Comparison of ENCODE assay signal across 19 mouse cellular contexts in genomic region chr1:179434443-179435260, GRCm38 (mm10).
DNase-seq lines count a peak whose midpoint lies in the region; ATAC-seq and TF ChIP-seq lines count a peak whose summit lies in the region.
"Had no signal": no experiment of that assay in that cellular context is flagged by ENCODE, and none has a peak within 500 bp of the region (broad histone marks: within the 10 kb centered on the region; RNA-seq: fewer than 3 reads in every experiment).

No protein-coding gene starts in this region.

- no peaks in the 10 kb centered on the region for H3K9me3 ChIP-seq in heart, embryonic 13.5 days
- no peaks in the 10 kb centered on the region for H3K9me3 ChIP-seq in MEL (replicated peaks; ENCODE audit: insufficient read depth, low read length)
- H3K9me3 ChIP-seq: embryonic facial prominence, embryonic 10.5 days; neural tube, embryonic 13.5 days had no signal

- 0 out of 2 replicates have a peak overlapping the region, but pooled peaks have one; percentile 10 for H3K27ac ChIP-seq in heart, embryonic 13.5 days (replicated peaks)
- no peak overlapping the region for H3K27ac ChIP-seq in MEL (ENCODE audit: control insufficient read depth, low read depth, low read length)
- H3K27ac ChIP-seq: embryonic facial prominence, embryonic 10.5 days; hindbrain, embryonic 14.5 days; liver, embryonic 14.5 days; neural tube, embryonic 13.5 days had no signal

- no peak; the same call in 1 of the 2 replicates for ATAC-seq in heart, embryonic 13.5 days (ENCODE audit: extremely low read depth, insufficient number of reproducible peaks, low FRiP score, low TSS enrichment)
- ATAC-seq in hematopoietic stem cell, adult 5-6 weeks (replicated peaks in 1 of 2; ENCODE audit: insufficient read depth in 1 of 2, low FRiP score in 2 of 2, low TSS enrichment in 1 of 2, low read depth in 1 of 2, poor library complexity in 2 of 2, severe bottlenecking in 2 of 2), result peak; percentile 2 to 72; a peak in 2 of 4 replicates
- ATAC-seq: CD4-positive, CD25-positive, alpha-beta regulatory T cell, adult 4 months had no signal

- intact Hi-C loops in heart, postnatal 36 days (cut with DNase I), result no loop called here

- peaks cover 29% of the 10 kb centered on the region for H3K27me3 ChIP-seq in heart, embryonic 13.5 days (replicated peaks)
- no peaks in the 10 kb centered on the region for H3K27me3 ChIP-seq in MEL (ENCODE audit: control insufficient read depth in 1 of 2, insufficient read depth in 2 of 2, low read length in 2 of 2)
- H3K27me3 ChIP-seq: neural tube, embryonic 13.5 days had no signal

- H3K79me2 ChIP-seq in MEL (ENCODE audit: control insufficient read depth, insufficient read depth, low read length, poor library complexity), result no peaks in the 10 kb centered on the region

- H3K4me2 ChIP-seq in heart, embryonic 13.5 days, result no peak overlapping the region
- H3K4me2 ChIP-seq: hindbrain, embryonic 14.5 days; neural tube, embryonic 13.5 days had no signal

- no peak overlapping the region for H3K4me3 ChIP-seq in heart, embryonic 13.5 days
- no peak overlapping the region for H3K4me3 ChIP-seq in MEL (ENCODE audit: control insufficient read depth in 1 of 2, insufficient read depth in 1 of 2, low read depth in 2 of 2, low read length in 2 of 2)
- H3K4me3 ChIP-seq: embryonic facial prominence, embryonic 10.5 days; neural tube, embryonic 13.5 days had no signal

- no peak overlapping the region for H3K9ac ChIP-seq in heart, embryonic 13.5 days
- no peak overlapping the region for H3K9ac ChIP-seq in MEL (ENCODE audit: control insufficient read depth, low read depth, low read length, poor library complexity, severe bottlenecking)
- H3K9ac ChIP-seq: hindbrain, embryonic 14.5 days; liver, embryonic 14.5 days; neural tube, embryonic 13.5 days had no signal

- TF ChIP-seq EP300 in MEL (IDR thresholded peaks at IDR 0.05; ENCODE audit: low read depth in 1 of 2, low read length in 2 of 2), result peak in 1 of 2 experiments; percentile 70; a peak in 1 of 4 replicates

- no peak for DNase-seq in heart, postnatal 36 days
- peak; percentile 45 for DNase-seq in 416B (ENCODE audit: low read depth)
- peak; percentile 64 for DNase-seq in MEL (ENCODE audit: low read depth, low spot score)
- DNase-seq in urinary bladder, adult 2 months (ENCODE audit: low spot score), result no peak
- DNase-seq in right cerebral cortex, adult 18-20 months, result no peak
- DNase-seq in right cerebral cortex, postnatal 4 days, result no peak
- DNase-seq: adrenal gland, postnatal 14 days; cerebellum, adult 9-11 months; gastrocnemius, postnatal 25 days; kidney, adult 11 months; kidney, postnatal 36 days; thymus, adult 2 months had no signal

- TF ChIP-seq POLR2A in MEL (IDR thresholded peaks at IDR 0.05; ENCODE audit: control insufficient read depth in 1 of 2, insufficient read depth in 1 of 2, low read depth in 1 of 2, low read length in 2 of 2, poor library complexity in 1 of 2), result no peak

- TF ChIP-seq RAD21 in MEL (IDR thresholded peaks at IDR 0.05; ENCODE audit: low read depth, low read length), result no peak

- peaks cover 23% of the 10 kb centered on the region for H3K4me1 ChIP-seq in heart, embryonic 13.5 days
- peaks cover 0 to 3% of the 10 kb centered on the region in 2 experiments; a peak in 1 of 4 replicates for H3K4me1 ChIP-seq in MEL (ENCODE audit: control insufficient read depth in 1 of 2, insufficient read depth in 2 of 2, low read length in 2 of 2)
- H3K4me1 ChIP-seq: neural tube, embryonic 13.5 days had no signal

- H3K36me3 ChIP-seq in heart, embryonic 13.5 days, result no peaks in the 10 kb centered on the region
- peaks cover 0 to 5% of the 10 kb centered on the region in 2 experiments; a peak in 1 of 4 replicates for H3K36me3 ChIP-seq in MEL (ENCODE audit: control insufficient read depth in 1 of 2, insufficient read depth in 2 of 2, low read length in 2 of 2)
- H3K36me3 ChIP-seq: embryonic facial prominence, embryonic 10.5 days; neural tube, embryonic 13.5 days had no signal

- no peak for TF ChIP-seq CTCF in MEL (IDR thresholded peaks at IDR 0.05 in 2 of 3, conservative IDR thresholded peaks at IDR 0.05 in 1 of 3; ENCODE audit: control insufficient read depth in 1 of 3, insufficient read depth in 1 of 3, low read depth in 2 of 3, low read length in 3 of 3, poor library complexity in 1 of 3, severe bottlenecking in 1 of 3)

- 56% methylated on average over 11 of the region's 11 CpGs for WGBS in heart, embryonic 13.5 days

TF ChIP-seq in MEL, 35 proteins besides CTCF, POLR2A, EP300 and RAD21:
- TF ChIP-seq KAT2A (conservative IDR thresholded peaks at IDR 0.05; ENCODE audit: low read depth, low read length), result no peak
- no peak for TF ChIP-seq RCOR1 (IDR thresholded peaks at IDR 0.05; ENCODE audit: low read depth, low read length)
- TF ChIP-seq ZKSCAN1 (IDR thresholded peaks at IDR 0.05; ENCODE audit: low read depth, low read length), result no peak

Comparison
In these comparisons a context has a peak if more than half of its experiments do, and no peak if none do; other contexts are left out.
1. DNase-seq: peak in 416B (single experiment) and MEL (single experiment); none in heart, postnatal 36 days (0 of 2), urinary bladder, adult 2 months (single experiment), right cerebral cortex, adult 18-20 months (single experiment) and right cerebral cortex, postnatal 4 days (single experiment).